Mouse (Mus musculus): Measurements from ENCODE around the gene Arhgap29.

The Arhgap29 gene

DNA sequence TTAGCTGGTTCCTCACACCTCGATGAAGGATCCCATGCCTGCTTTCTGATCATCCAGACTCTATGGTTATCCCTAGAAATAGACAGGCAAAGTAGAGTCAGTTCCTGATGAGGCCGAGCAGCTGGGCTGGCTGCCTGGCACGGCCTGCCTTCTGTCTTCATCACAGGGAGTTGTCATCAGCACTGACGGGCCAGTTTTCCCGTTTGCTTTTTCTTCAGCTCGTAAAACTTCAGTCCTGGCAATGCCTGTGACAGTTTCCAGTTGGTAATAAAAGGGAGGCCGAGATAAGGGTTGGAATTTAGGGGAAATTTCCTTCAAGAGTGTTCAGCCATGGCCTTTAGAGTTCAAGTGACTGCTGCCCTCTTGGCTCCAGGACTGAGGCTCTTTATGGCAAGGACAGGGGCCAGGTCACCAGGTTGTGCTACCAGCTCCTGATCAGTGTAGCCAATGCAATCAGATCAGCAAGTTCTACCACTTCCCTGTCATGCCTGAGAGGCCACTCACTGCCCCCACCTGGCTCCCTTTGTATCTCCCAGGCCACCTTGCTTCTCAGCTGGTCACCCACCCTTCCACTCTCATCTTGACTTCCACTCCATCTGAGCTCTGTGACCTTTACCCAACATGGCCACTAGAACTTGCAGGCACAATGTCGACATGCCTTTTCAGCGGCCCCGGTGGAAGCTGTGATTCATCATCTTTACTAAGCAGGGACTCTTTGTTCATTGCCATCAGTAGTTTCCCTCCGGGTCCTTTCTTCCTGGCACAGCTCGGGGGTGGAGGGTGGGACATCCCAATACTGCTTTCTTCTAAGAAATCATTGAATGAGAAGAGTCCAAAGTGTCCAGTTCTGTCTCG is 112.4 kb downstream of the Arhgap29 start:
- peak; percentile 51 for DNase-seq (ENCODE audit: low spot score)
